Mouse (Mus musculus) bone marrow, adult 2 months (tissue): ENCODE data around the gene Cd1d1.
"Not testable (repeated sequence)": the region's sequence is repeated elsewhere in the genome, so short reads cannot be mapped to it uniquely, and the experiment has no call there.

Source experiments
- CTCF ChIP-seq: fragments of 200-500 bp; IDR thresholded peaks from 2 replicates; pipeline ENCODE4 v1.5.1; 2011; ENCODE audit warnings: low read length, control low read depth; ENCODE audit not compliant: control insufficient read depth, insufficient read depth
- POLR2A ChIP-seq: fragments of 200-500 bp; IDR thresholded peaks from 2 replicates; pipeline ENCODE4 v1.6.1; 2011; ENCODE audit warnings: low read depth, mild to moderate bottlenecking, control low read depth, low read length, borderline replicate concordance; ENCODE audit not compliant: control insufficient read depth

DNA sequence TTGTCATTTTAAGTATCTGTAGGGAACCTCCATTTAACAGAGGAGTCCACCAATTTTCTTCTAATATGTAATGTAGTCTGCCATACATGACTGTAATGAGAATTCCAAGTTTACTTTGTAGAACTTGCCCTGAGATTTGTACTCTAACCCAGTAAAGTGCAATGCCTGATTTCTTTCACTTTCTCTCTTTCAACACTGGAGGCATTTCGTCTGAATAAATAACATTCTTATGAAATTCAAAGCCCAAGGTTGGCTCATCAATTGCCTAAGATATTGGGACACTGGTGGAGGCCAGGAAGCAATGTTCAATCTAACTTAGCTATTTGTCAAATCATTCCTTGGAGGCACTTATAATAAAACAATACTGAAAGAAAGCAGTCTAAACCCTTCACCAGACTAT lies 9.0 kb upstream of the Cd1d1 start:
- not testable (repeated sequence) for TF ChIP-seq CTCF, POLR2A
